Mouse (Mus musculus): ENCODE results near the gene Rps15. TPM values are rescaled to one million over a fixed set of nuclear protein-coding genes. Genes with fewer than 3 reads are reported as not detected.

The Rps15 gene
- polyA plus RNA-seq, 1 experiment from 2014 or later, result 1,227 TPM

GRCm38 (mm10) chr10:80250573-80250972, 41.7 kb upstream of the Rps15 start:
- Histone ChIP-seq H3K9ac (replicated peaks; ENCODE audit: low read depth, low read length) (no peak overlapping the region), H3K27me3 (ENCODE audit: control insufficient read depth, insufficient read depth, low read length) (no peaks in the 10 kb centered on the region), H3K4me3 (ENCODE audit: low read depth, low read length) (no peak overlapping the region), H3K36me3 (ENCODE audit: control insufficient read depth, insufficient read depth, low read length) (peaks cover 22% of the 10 kb centered on the region), H3K9me3 (ENCODE audit: control insufficient read depth, low read depth, low read length) (no peaks in the 10 kb centered on the region), H3K4me1 (ENCODE audit: control insufficient read depth, insufficient read depth, low read length) (peaks cover 11% of the 10 kb centered on the region), H3K27ac (ENCODE audit: low read length) (no peak overlapping the region), H3K4me2 (replicated peaks; ENCODE audit: low read depth, low read length) (no peak overlapping the region)
- 80% methylated on average over 4 of the region's 4 CpGs for WGBS
- ATAC-seq (ENCODE audit: insufficient number of reproducible peaks, insufficient read depth, low FRiP score, low read depth), result no peak

GRCm38 (mm10) chr10:80252011-80252410, 40.2 kb upstream of the Rps15 start:
- peaks cover 37% of the 10 kb centered on the region for H3K36me3 ChIP-seq (ENCODE audit: control insufficient read depth, insufficient read depth, low read length)
- H3K9me3 ChIP-seq (ENCODE audit: control insufficient read depth, low read depth, low read length), result no peaks in the 10 kb centered on the region
- no peak overlapping the region for H3K27ac ChIP-seq (ENCODE audit: low read length)
- no peak overlapping the region for H3K9ac ChIP-seq (replicated peaks; ENCODE audit: low read depth, low read length)
- no peaks in the 10 kb centered on the region for H3K27me3 ChIP-seq (ENCODE audit: control insufficient read depth, insufficient read depth, low read length)
- peaks cover 11% of the 10 kb centered on the region for H3K4me1 ChIP-seq (ENCODE audit: control insufficient read depth, insufficient read depth, low read length)
- no peak overlapping the region for H3K4me2 ChIP-seq (replicated peaks; ENCODE audit: low read depth, low read length)
- ATAC-seq (ENCODE audit: insufficient number of reproducible peaks, insufficient read depth, low FRiP score, low read depth), result no peak
- H3K4me3 ChIP-seq (ENCODE audit: low read depth, low read length), result no peak overlapping the region

DNA sequence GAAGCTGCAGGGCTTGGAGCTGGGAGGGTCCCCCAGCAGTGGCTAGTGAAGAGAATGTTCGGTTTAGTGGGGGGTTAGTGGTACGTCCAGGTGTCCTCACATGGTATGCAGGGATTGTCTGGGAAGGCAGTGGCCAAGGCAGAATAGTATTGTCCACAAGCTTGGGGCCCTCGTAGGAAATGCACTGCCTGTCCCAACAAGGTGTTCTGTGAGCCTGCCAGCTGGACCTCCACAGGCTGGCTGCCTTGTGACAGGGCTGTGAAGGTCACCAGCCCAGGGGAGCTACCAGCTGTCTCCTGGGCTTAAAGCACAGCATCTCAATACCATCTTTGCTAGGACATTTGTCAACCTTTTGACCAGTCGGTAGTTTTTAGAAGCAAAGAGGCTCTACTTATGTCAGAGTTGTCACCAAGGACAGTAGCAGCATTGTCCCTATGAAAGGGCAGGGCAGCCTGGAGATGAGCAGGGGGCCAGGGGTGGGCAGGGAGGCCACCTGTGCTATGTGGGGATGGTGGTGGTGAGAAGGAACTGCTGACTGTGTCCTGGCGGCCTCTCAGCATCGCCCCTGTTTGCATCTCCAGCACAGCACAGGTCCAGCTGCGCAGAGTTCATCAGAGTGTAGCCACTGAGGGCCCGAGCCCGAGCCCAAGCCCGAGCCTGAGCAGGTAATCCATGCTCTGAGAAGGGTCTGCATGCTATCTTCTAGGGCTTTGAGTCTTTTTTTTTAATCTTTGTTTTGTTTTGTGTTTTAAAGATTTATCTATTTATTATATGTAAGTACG, 39.6 kb upstream of the Rps15 start:
- Histone ChIP-seq H3K36me3 (ENCODE audit: control insufficient read depth, insufficient read depth, low read length) (peaks cover 41% of the 10 kb centered on the region), H3K9me3 (ENCODE audit: control insufficient read depth, low read depth, low read length) (no peaks in the 10 kb centered on the region), H3K4me2 (replicated peaks; ENCODE audit: low read depth, low read length) (no peak overlapping the region), H3K4me3 (ENCODE audit: low read depth, low read length) (no peak overlapping the region), H3K27ac (ENCODE audit: low read length) (no peak overlapping the region), H3K27me3 (ENCODE audit: control insufficient read depth, insufficient read depth, low read length) (no peaks in the 10 kb centered on the region), H3K9ac (replicated peaks; ENCODE audit: low read depth, low read length) (no peak overlapping the region), H3K4me1 (ENCODE audit: control insufficient read depth, insufficient read depth, low read length) (peaks cover 11% of the 10 kb centered on the region)
- no peak for ATAC-seq (ENCODE audit: insufficient number of reproducible peaks, insufficient read depth, low FRiP score, low read depth)
- 89% methylated on average over 11 of the region's 11 CpGs for WGBS

- ATAC-seq (ENCODE audit: insufficient number of reproducible peaks, insufficient read depth, low FRiP score, low read depth), result no peak
- H3K36me3 ChIP-seq (ENCODE audit: control insufficient read depth, insufficient read depth, low read length), result peaks cover 50% of the 10 kb centered on the region
- no peak overlapping the region for H3K4me3 ChIP-seq (ENCODE audit: low read depth, low read length)
- peaks cover 11% of the 10 kb centered on the region for H3K4me1 ChIP-seq (ENCODE audit: control insufficient read depth, insufficient read depth, low read length)
- H3K9me3 ChIP-seq (ENCODE audit: control insufficient read depth, low read depth, low read length), result no peaks in the 10 kb centered on the region
- H3K27ac ChIP-seq (ENCODE audit: low read length), result no peak overlapping the region
- no peak overlapping the region for H3K4me2 ChIP-seq (replicated peaks; ENCODE audit: low read depth, low read length)
- WGBS, result 81% methylated on average over 6 of the region's 6 CpGs
- no peaks in the 10 kb centered on the region for H3K27me3 ChIP-seq (ENCODE audit: control insufficient read depth, insufficient read depth, low read length)
- no peak overlapping the region for H3K9ac ChIP-seq (replicated peaks; ENCODE audit: low read depth, low read length)
These were observed 38.7 kb upstream of the Rps15 start for GRCm38 (mm10) chr10:80253551-80253950.

- peaks cover 56% of the 10 kb centered on the region for H3K36me3 ChIP-seq (ENCODE audit: control insufficient read depth, insufficient read depth, low read length)
- no peak overlapping the region for H3K27ac ChIP-seq (ENCODE audit: low read length)
- peaks cover 17% of the 10 kb centered on the region for H3K4me1 ChIP-seq (ENCODE audit: control insufficient read depth, insufficient read depth, low read length)
- no peak overlapping the region for H3K4me3 ChIP-seq (ENCODE audit: low read depth, low read length)
- H3K9ac ChIP-seq (replicated peaks; ENCODE audit: low read depth, low read length), result no peak overlapping the region
- ATAC-seq (ENCODE audit: insufficient number of reproducible peaks, insufficient read depth, low FRiP score, low read depth), result no peak
- H3K9me3 ChIP-seq (ENCODE audit: control insufficient read depth, low read depth, low read length), result no peaks in the 10 kb centered on the region
- WGBS, result 92% methylated on average over 26 of the region's 26 CpGs
- no peak overlapping the region for H3K4me2 ChIP-seq (replicated peaks; ENCODE audit: low read depth, low read length)
- no peaks in the 10 kb centered on the region for H3K27me3 ChIP-seq (ENCODE audit: control insufficient read depth, insufficient read depth, low read length)
These were observed 37.6 kb upstream of the Rps15 start for GRCm38 (mm10) chr10:80254331-80255297.

DNA sequence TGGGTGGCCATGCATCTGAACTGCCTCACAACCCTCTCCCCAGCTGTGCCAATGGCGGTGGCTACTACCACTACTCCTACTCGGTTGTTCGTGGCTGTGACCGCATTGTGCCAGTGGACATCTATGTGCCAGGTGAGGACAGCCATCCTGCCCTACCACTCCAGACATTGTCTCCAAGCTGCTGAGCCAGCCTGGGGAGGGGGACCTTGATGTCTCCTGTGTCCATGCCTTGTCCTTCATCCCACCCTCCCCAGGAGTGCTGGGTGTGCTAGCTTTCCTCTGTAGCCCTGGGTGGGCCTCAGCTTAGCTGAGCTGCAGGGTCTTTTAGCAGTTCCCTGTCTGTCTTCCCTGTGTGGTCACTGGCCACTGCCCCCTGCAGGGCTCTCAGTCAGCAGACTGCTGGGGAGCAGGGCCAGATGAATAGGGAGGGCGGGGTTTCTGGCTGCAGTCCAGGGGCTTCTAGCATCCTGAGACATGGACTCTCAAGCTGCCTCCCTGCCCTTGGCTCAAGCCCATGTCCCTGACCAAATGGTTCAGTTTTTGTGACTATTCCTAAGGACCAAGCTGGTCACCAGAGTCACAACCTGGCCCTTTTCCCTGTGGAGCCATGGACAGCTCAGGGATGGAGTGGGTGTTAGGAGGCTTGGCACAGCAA, 36.2 kb upstream of the Rps15 start:
- Histone ChIP-seq H3K36me3 (ENCODE audit: control insufficient read depth, insufficient read depth, low read length) (peaks cover 56% of the 10 kb centered on the region), H3K27me3 (ENCODE audit: control insufficient read depth, insufficient read depth, low read length) (no peaks in the 10 kb centered on the region), H3K4me1 (ENCODE audit: control insufficient read depth, insufficient read depth, low read length) (peaks cover 12% of the 10 kb centered on the region), H3K27ac (ENCODE audit: low read length) (no peak overlapping the region), H3K9ac (replicated peaks; ENCODE audit: low read depth, low read length) (no peak overlapping the region), H3K9me3 (ENCODE audit: control insufficient read depth, low read depth, low read length) (no peaks in the 10 kb centered on the region), H3K4me2 (replicated peaks; ENCODE audit: low read depth, low read length) (no peak overlapping the region), H3K4me3 (ENCODE audit: low read depth, low read length) (no peak overlapping the region)
- ATAC-seq (ENCODE audit: insufficient number of reproducible peaks, insufficient read depth, low FRiP score, low read depth), result no peak
- WGBS, result 93% methylated on average over 5 of the region's 5 CpGs

DNA sequence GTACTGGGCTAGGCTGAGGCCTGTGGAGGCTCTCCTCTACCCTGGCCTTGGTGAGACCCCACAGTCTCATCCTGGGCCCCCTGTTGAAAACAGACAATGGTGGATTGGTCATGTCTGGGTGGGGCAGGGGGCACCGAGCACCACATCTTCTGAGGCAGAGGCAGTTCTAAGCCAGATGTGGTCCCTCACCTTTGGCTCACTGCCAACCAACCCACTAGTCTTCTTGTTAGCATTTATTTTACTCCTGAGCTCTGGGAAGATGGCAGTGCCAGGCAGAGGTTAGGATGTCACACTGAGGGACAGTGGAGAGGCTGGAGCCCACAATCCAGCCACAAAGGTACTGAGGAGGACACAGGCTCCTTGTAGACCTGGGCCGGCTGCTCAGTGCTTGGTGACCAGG, 34.3 kb upstream of the Rps15 start:
- Histone ChIP-seq H3K27ac (ENCODE audit: low read length) (no peak overlapping the region), H3K9me3 (ENCODE audit: control insufficient read depth, low read depth, low read length) (no peaks in the 10 kb centered on the region), H3K4me1 (ENCODE audit: control insufficient read depth, insufficient read depth, low read length) (peaks cover 16% of the 10 kb centered on the region), H3K27me3 (ENCODE audit: control insufficient read depth, insufficient read depth, low read length) (no peaks in the 10 kb centered on the region), H3K4me3 (ENCODE audit: low read depth, low read length) (no peak overlapping the region), H3K9ac (replicated peaks; ENCODE audit: low read depth, low read length) (no peak overlapping the region), H3K4me2 (replicated peaks; ENCODE audit: low read depth, low read length) (no peak overlapping the region), H3K36me3 (ENCODE audit: control insufficient read depth, insufficient read depth, low read length) (peaks cover 56% of the 10 kb centered on the region)
- WGBS, result 90% methylated on average over 2 of the region's 2 CpGs
- no peak for ATAC-seq (ENCODE audit: insufficient number of reproducible peaks, insufficient read depth, low FRiP score, low read depth)

DNA sequence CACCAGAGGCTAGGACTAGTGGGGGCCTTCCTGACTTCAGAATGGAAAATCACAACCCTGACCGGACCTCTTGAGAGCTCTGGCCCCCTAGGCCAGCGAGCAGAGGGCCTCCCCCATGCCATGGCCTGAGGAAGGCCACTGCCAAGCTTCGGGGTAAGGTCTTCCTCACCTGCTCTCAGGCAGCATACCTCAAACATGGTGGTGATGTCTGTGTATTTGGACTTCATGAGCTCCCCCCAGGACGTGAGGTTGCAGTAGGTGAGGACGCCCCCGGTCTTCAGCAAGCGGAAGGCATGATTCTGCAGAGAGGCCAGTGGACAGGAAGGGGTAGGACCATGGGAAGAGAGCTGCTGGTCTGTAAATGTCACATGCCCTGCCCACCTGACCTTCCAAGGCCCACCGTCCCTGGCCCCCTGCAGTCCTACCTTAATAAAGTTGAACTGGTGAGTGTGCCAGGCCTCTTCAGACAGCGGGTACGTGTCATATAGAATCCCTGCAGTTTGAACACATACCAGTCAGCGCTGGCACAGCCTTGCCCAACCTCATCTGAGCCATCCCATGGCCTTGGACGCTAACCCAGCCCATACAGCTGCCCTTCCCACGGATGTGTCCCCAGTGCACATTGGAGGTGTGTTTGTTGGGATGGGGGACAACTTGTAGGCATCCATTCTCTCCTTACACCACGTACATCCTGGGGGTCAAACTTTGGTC, 33.3 kb upstream of the Rps15 start:
- Histone ChIP-seq H3K36me3 (ENCODE audit: control insufficient read depth, insufficient read depth, low read length) (peaks cover 49% of the 10 kb centered on the region), H3K4me2 (replicated peaks; ENCODE audit: low read depth, low read length) (no peak overlapping the region), H3K4me1 (ENCODE audit: control insufficient read depth, insufficient read depth, low read length) (peaks cover 16% of the 10 kb centered on the region), H3K4me3 (ENCODE audit: low read depth, low read length) (no peak overlapping the region), H3K27me3 (ENCODE audit: control insufficient read depth, insufficient read depth, low read length) (no peaks in the 10 kb centered on the region), H3K9me3 (ENCODE audit: control insufficient read depth, low read depth, low read length) (no peaks in the 10 kb centered on the region), H3K27ac (ENCODE audit: low read length) (no peak overlapping the region), H3K9ac (replicated peaks; ENCODE audit: low read depth, low read length) (no peak overlapping the region)
- no peak for ATAC-seq (ENCODE audit: insufficient number of reproducible peaks, insufficient read depth, low FRiP score, low read depth)
- WGBS, result 92% methylated on average over 14 of the region's 14 CpGs
